Mouse (Mus musculus): ENCODE measurements around the gene Grhl3. TPM values are rescaled to one million over a fixed set of nuclear protein-coding genes. Genes with fewer than 3 reads are reported as not detected.

Grhl3 gene
- polyA plus RNA-seq, 1 experiment from 2014 or later = 11.0 TPM

DNA sequence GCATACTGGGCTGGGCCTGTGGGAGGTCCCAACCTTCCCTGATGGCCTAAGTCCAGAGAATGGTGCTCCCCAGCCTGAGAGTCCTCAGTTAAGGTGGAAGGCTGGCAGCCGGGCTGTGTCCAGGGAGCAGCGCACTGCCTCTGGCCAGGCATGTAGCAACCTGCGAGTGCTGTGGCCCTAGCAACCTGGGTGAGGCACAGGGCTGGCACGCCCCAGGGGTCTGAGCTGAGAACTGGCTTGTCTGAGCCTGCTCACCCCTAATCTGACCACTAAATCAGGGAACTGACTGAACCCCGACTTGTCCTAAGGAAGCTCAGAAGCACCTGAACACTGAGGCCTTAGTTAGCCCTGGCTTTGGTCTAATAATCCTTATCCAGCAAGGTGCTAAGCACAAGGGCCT is 24.1 kb upstream of the Grhl3 start:
- no peaks in the 10 kb centered on the region for H3K27me3 ChIP-seq (ENCODE audit: low read depth, poor library complexity, severe bottlenecking)
- H3K4me3 ChIP-seq = no peak overlapping the region
- H3K9me3 ChIP-seq (replicated peaks) = no peaks in the 10 kb centered on the region
- no peaks in the 10 kb centered on the region for H3K36me3 ChIP-seq
- 83% methylated on average over 5 of the region's 5 CpGs for WGBS
- H3K27ac ChIP-seq = no peak overlapping the region
- no peaks in the 10 kb centered on the region; the same call in 1 of the 2 replicates for H3K4me1 ChIP-seq
- DNase-seq (ENCODE audit: low spot score) = peak; percentile 37

- H3K27ac ChIP-seq = no peak overlapping the region
- H3K27me3 ChIP-seq (ENCODE audit: low read depth, poor library complexity, severe bottlenecking) = no peaks in the 10 kb centered on the region
- H3K4me1 ChIP-seq = peaks cover 5% of the 10 kb centered on the region; the same call in 1 of the 2 replicates
- H3K4me3 ChIP-seq = no peak overlapping the region
- DNase-seq (ENCODE audit: low spot score) = no peak
- no peaks in the 10 kb centered on the region for H3K9me3 ChIP-seq (replicated peaks)
- H3K36me3 ChIP-seq = no peaks in the 10 kb centered on the region
- WGBS = 75% methylated on average over 5 of the region's 5 CpGs
These were observed 22.5 kb upstream of the Grhl3 start for GRCm38 (mm10) chr4:135595943-135596342.

DNA sequence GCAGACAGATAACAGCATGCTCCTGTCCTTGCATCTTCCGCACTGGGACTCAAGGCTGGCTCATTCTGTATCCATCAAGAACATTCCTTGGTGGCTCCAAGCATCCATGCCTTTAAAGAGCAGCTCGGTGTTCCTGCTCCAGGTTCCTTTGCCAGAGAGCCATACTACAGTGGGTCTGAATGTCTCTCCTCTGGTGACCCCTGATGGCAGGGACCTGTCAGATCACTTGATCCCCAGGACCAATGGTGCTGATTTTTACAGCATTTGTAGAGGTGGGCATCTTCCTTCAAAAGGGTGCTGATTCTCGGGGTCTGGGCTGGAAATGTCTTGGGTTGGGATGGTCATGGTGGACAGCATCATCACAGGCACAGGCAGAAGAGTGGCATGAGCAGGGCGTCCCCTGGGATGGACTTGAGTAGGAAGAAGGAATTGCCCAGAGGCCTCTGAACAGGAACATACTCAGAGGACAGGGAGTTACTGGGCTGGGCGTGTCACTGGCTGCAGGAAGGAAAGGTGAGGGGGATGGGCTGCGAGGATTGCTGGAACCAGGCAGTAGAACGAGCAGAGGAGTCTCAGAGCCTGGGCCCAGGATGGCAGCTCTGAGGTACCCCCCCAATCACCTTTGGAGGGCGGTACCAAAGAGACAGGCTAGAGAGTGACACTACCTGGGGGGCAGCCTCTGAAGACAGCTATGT is 18.3 kb upstream of the Grhl3 start:
- DNase-seq (ENCODE audit: low spot score) = no peak

DNA sequence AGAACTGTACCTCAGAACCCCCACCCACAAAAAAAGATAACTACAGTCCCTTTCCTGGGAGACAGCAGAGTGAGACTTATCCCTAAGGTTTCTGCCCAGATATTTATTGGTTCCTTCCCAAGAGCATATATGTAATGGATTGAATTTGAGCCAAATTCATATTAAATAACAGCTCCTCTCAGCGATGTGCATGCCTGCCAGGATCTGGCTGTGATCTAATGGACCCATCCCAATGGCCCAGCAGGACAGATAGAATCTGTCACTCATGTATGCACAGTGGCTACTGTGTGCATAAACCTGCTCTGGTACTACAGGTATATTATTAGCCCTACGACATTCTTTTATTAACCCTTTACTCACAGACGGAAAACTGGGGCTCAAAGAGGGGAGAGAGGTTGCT is 17.7 kb upstream of the Grhl3 start:
- Histone ChIP-seq H3K27me3 (ENCODE audit: low read depth, poor library complexity, severe bottlenecking) (no peaks in the 10 kb centered on the region), H3K9me3 (replicated peaks) (no peaks in the 10 kb centered on the region), H3K36me3 (no peaks in the 10 kb centered on the region), H3K27ac (no peak overlapping the region), H3K4me1 (0 out of 2 replicates have a peak, but pooled peaks cover 5% of the 10 kb centered on the region), H3K4me3 (no peak overlapping the region)
- no peak for DNase-seq (ENCODE audit: low spot score)
- WGBS = 75% methylated on average over 3 of the region's 3 CpGs

More for the DNA sequence above, 18.3 kb upstream of the Grhl3 start:
- Histone ChIP-seq H3K9me3 (replicated peaks) (no peaks in the 10 kb centered on the region), H3K36me3 (no peaks in the 10 kb centered on the region), H3K4me1 (0 out of 2 replicates have a peak, but pooled peaks cover 5% of the 10 kb centered on the region), H3K4me3 (no peak overlapping the region), H3K27me3 (ENCODE audit: low read depth, poor library complexity, severe bottlenecking) (no peaks in the 10 kb centered on the region), H3K27ac (no peak overlapping the region)
- 51% methylated on average over 8 of the region's 8 CpGs for WGBS

- Histone ChIP-seq H3K4me3 (no peak overlapping the region), H3K4me1 (peaks cover 29% of the 10 kb centered on the region), H3K27ac (no peak overlapping the region), H3K36me3 (no peaks in the 10 kb centered on the region), H3K27me3 (ENCODE audit: low read depth, poor library complexity, severe bottlenecking) (peaks cover 22% of the 10 kb centered on the region; the same call in 1 of the 2 replicates), H3K9me3 (replicated peaks) (no peaks in the 10 kb centered on the region)
- WGBS = 73% methylated on average over 4 of the region's 4 CpGs
- DNase-seq (ENCODE audit: low spot score) = no peak
These were observed 11.4 kb upstream of the Grhl3 start for GRCm38 (mm10) chr4:135584838-135585237.

GRCm38 (mm10) chr4:135581222-135581910 is 7.9 kb upstream of the Grhl3 start:
- H3K9me3 ChIP-seq (replicated peaks) = no peaks in the 10 kb centered on the region
- WGBS = 19% methylated on average over 12 of the region's 12 CpGs
- DNase-seq (ENCODE audit: low spot score) = no peak
- H3K27me3 ChIP-seq (ENCODE audit: low read depth, poor library complexity, severe bottlenecking) = peaks cover 22% of the 10 kb centered on the region; the same call in 1 of the 2 replicates
- H3K4me3 ChIP-seq = peak overlapping the region; percentile 21; the same call in 1 of the 2 replicates
- H3K36me3 ChIP-seq = no peaks in the 10 kb centered on the region
- H3K4me1 ChIP-seq = peaks cover 34% of the 10 kb centered on the region
- peak overlapping the region; percentile 56; the same call in 1 of the 2 replicates for H3K27ac ChIP-seq

GRCm38 (mm10) chr4:135579695-135580094 is 6.3 kb upstream of the Grhl3 start:
- 55% methylated on average over 6 of the region's 6 CpGs for WGBS
- Histone ChIP-seq H3K36me3 (no peaks in the 10 kb centered on the region), H3K27me3 (ENCODE audit: low read depth, poor library complexity, severe bottlenecking) (peaks cover 30% of the 10 kb centered on the region), H3K27ac (no peak overlapping the region), H3K4me1 (peaks cover 35% of the 10 kb centered on the region), H3K9me3 (replicated peaks) (no peaks in the 10 kb centered on the region), H3K4me3 (no peak overlapping the region)
- no peak for DNase-seq (ENCODE audit: low spot score)

GRCm38 (mm10) chr4:135578490-135578889 is 5.1 kb upstream of the Grhl3 start:
- Histone ChIP-seq H3K4me1 (peaks cover 41% of the 10 kb centered on the region), H3K4me3 (no peak overlapping the region), H3K36me3 (no peaks in the 10 kb centered on the region), H3K27me3 (ENCODE audit: low read depth, poor library complexity, severe bottlenecking) (peaks cover 34% of the 10 kb centered on the region), H3K9me3 (replicated peaks) (no peaks in the 10 kb centered on the region), H3K27ac (no peak overlapping the region)
- WGBS = 79% methylated on average over 5 of the region's 5 CpGs
- no peak for DNase-seq (ENCODE audit: low spot score)

GRCm38 (mm10) chr4:135575365-135576140 is 2.1 kb upstream of the Grhl3 start:
- Histone ChIP-seq H3K9me3 (replicated peaks) (no peaks in the 10 kb centered on the region), H3K4me1 (peaks cover 46% of the 10 kb centered on the region), H3K4me3 (no peak overlapping the region), H3K27me3 (ENCODE audit: low read depth, poor library complexity, severe bottlenecking) (peaks cover 54% of the 10 kb centered on the region), H3K27ac (no peak overlapping the region), H3K36me3 (no peaks in the 10 kb centered on the region)
- WGBS = 55% methylated on average over 15 of the region's 15 CpGs
- no peak for DNase-seq (ENCODE audit: low spot score)

DNA sequence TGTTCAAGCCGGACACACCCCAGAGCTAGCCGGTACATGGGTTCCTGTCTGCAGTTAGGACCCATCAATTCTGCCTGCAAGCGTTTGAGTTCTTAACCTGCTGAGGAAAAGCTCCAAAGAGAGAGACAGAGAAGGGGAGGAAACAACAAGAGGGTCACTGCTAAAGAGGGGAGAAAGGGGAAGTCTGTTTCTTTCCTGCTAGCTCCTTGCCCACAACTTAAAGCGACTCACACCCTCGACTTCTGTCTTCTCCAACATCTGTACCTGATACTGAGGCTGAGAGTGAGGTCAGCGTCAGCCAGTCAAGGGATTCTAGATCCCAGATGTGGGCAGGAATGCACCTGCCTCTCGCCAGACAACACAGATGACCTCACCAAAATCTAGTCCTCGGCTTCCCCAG is 1.2 kb downstream of the Grhl3 start:
- Histone ChIP-seq H3K4me1 (peaks cover 69% of the 10 kb centered on the region), H3K4me3 (no peak overlapping the region), H3K27me3 (ENCODE audit: low read depth, poor library complexity, severe bottlenecking) (peaks cover 82% of the 10 kb centered on the region), H3K36me3 (no peaks in the 10 kb centered on the region), H3K9me3 (replicated peaks) (no peaks in the 10 kb centered on the region), H3K27ac (no peak overlapping the region)
- WGBS = 28% methylated on average over 8 of the region's 8 CpGs
- DNase-seq (ENCODE audit: low spot score) = no peak

DNA sequence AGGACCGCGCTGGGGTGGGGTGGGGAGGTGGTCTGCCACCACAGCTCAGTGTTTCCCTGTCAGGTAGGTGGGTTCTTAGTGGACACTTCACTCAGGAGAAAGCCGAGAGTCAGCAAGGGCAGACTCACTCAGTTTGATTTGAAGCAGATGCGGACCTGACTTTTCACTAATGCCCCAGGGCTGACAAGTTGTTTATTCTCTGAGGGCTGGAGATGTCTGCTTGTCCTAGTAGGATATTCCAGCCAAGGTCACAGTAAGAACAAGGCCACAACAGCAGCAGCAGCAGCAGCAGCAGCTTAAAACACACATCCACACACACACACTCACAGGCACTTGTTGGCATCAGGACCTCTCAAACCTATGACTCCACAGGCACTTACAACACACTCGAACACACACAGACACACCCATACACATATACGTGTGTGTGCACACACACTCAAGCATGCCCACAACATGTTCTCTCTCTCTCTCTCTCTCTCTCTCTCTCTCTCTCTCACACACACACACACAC is 2.3 kb downstream of the Grhl3 start:
- 36% methylated on average over 6 of the region's 6 CpGs for WGBS
- H3K4me3 ChIP-seq = peak overlapping the region; percentile 45
- no peak for DNase-seq (ENCODE audit: low spot score)
- peaks cover 94% of the 10 kb centered on the region for H3K27me3 ChIP-seq (ENCODE audit: low read depth, poor library complexity, severe bottlenecking)
- peak overlapping the region; percentile 79 for H3K27ac ChIP-seq
- no peaks in the 10 kb centered on the region for H3K36me3 ChIP-seq
- peaks cover 77% of the 10 kb centered on the region for H3K4me1 ChIP-seq
- no peaks in the 10 kb centered on the region for H3K9me3 ChIP-seq (replicated peaks)

- peak overlapping the region; percentile 79 for H3K27ac ChIP-seq
- DNase-seq (ENCODE audit: low spot score) = peak; percentile 82
- H3K9me3 ChIP-seq (replicated peaks) = no peaks in the 10 kb centered on the region
- H3K4me1 ChIP-seq = peaks cover 74% of the 10 kb centered on the region
- peaks cover 96% of the 10 kb centered on the region for H3K27me3 ChIP-seq (ENCODE audit: low read depth, poor library complexity, severe bottlenecking)
- H3K36me3 ChIP-seq = no peaks in the 10 kb centered on the region
- peak overlapping the region; percentile 45 for H3K4me3 ChIP-seq
- WGBS = 8% methylated on average over 32 of the region's 32 CpGs
These were observed 3.0 kb downstream of the Grhl3 start for GRCm38 (mm10) chr4:135570152-135571036.
